Mouse (Mus musculus): ENCODE data around the gene Gm20388.

GRCm38 (mm10) chr8:121650389-121651307 is 1740.0 kb downstream of the Gm20388 start:
- TF ChIP-seq CTCF (IDR thresholded peaks at IDR 0.05; ENCODE audit: low read depth), result no peak
- TF ChIP-seq EP300 (IDR thresholded peaks at IDR 0.05; ENCODE audit: low read depth), result no peak

Measured in liver, embryonic 14.5 days (tissue).